Mouse (Mus musculus): ENCODE data around the gene Tiam1.

Tiam1 gene

GRCm38 (mm10) chr16:90143760-90144516, at the start of gene Tiam1:
TSS of gene Tiam1 (minus strand) at chr16:90143769.
- peak; percentile 96 for DNase-seq (ENCODE audit: low read depth, low spot score)

- no peak for DNase-seq (ENCODE audit: low read depth, low spot score)
Observed at GRCm38 (mm10) chr16:90191289-90191688, 47.7 kb upstream of the Tiam1 start.

- DNase-seq (ENCODE audit: low read depth, low spot score): no peak
Observed at GRCm38 (mm10) chr16:90187453-90187852, 43.9 kb upstream of the Tiam1 start.

DNA sequence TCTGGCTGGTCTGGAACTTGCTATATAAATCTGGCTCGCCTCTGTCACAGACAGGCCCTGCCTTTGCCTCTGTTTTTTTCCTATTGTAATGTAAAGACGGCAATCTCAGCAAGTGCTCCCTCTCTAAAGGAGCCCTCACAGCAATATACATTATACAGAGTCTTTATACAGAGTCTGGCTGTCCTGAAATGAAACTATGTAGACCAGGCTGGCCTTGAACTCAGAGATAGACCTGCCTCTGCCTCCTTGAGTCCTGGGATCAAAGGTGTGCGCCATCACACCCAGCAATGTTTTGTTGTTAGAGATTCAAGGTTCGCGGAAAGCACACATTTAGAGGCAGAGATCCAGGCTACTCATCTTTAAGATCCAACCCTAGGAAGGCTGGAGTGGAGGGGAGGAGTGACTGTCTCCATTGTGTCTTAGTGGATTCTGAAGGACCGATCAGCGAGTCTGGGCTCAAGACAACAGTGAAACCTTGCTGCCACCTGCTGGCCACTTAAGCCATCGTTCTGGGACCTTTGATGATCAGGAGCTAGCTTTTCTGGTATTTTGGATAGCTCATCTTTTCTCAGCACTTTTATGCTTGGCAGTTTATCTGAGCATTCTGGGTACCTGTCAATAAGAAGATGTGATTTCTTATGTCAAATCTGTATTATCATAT, 42.5 kb upstream of the Tiam1 start:
- DNase-seq (ENCODE audit: low read depth, low spot score): no peak

GRCm38 (mm10) chr16:90184135-90184534, 40.6 kb upstream of the Tiam1 start:
- no peak for DNase-seq (ENCODE audit: low read depth, low spot score)

GRCm38 (mm10) chr16:90181673-90182072, 38.1 kb upstream of the Tiam1 start:
- DNase-seq (ENCODE audit: low read depth, low spot score): no peak

GRCm38 (mm10) chr16:90180975-90181374, 37.4 kb upstream of the Tiam1 start:
- DNase-seq (ENCODE audit: low read depth, low spot score): no peak

- DNase-seq (ENCODE audit: low read depth, low spot score): no peak
Observed at GRCm38 (mm10) chr16:90179892-90180291, 36.3 kb upstream of the Tiam1 start.

GRCm38 (mm10) chr16:90178404-90178803, 34.8 kb upstream of the Tiam1 start:
- DNase-seq (ENCODE audit: low read depth, low spot score): no peak

DNA sequence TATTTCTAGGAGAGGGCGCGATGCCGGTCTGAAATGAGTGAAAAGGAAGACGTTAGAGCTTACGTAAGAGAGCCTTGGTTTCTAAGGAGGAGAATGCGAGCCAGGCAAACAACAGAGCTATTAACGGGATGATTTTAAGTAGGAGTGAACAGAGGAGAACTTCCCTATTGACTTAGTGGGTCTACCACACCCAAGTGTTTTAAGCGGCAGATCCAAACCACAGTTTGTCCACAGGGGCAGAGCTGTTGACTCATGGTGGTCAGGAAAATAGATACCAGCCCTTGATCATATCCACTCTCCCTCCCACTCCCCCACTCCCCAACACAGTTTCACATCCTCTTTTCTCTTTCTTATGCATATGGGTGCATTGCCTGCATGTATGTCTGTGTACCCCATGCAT, 33.9 kb upstream of the Tiam1 start:
- no peak for DNase-seq (ENCODE audit: low read depth, low spot score)

DNA sequence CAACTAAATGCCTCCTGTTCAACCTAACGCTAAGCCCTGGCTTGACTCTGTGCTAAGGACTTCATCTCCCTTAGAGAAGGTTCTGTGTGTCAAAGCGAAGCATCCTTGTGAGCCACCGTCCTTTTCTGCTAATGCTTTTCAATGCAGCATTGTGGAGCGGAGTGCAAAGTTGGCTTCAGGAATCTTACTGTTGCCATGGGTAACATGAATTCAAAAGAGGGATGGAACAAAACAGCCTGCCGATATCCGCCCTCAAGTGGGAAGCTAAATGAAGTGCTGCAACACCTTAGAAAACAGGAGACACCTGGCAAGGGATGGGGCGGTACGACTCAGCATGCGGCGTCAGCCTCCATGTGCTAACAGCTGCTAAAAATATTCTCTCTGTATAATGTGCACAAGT, 32.9 kb upstream of the Tiam1 start:
- peak; percentile 89 for DNase-seq (ENCODE audit: low read depth, low spot score)

- DNase-seq (ENCODE audit: low read depth, low spot score): no peak
Observed at GRCm38 (mm10) chr16:90171416-90171815, 27.8 kb upstream of the Tiam1 start.

DNA sequence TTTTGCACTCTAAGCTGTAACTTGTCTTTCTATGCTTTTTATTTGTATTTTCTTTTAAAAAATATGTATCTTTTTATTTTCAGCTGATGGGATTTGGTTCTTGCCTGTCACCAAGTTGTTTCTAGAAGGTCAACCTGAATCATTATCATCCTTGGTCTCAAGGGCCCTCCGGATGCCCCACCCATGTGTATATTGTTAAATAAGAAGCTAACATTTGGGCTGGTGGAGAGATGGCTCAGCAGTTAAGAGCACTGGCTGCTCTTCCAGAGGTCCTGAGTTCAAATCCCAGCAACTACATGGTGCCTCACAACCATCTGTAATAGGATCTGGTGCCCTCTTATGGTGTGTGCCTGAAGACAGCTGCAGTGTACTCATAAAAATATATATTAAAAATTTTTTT, 27.1 kb upstream of the Tiam1 start:
- DNase-seq (ENCODE audit: low read depth, low spot score): no peak

GRCm38 (mm10) chr16:90169863-90170630, 26.5 kb upstream of the Tiam1 start:
- peak; percentile 80 for DNase-seq (ENCODE audit: low read depth, low spot score)

DNA sequence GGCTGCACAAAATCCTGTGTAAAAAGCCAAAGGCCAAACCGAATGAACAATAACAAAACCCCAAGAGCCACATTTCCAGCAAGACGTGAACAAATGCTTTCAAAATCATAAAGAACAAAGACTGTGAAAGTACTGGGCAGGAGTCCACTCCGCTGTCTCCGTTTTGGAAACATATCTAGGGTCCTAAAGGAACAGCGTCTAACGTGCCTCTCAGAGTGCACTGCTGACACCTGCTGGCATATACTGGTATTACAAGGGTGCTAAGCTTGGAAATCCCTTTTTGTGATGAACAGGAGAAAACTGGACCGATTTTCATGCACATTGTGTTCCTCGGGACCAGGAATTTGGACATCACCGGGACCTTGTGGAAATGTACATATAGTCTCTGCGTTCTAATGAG, 24.1 kb upstream of the Tiam1 start:
- DNase-seq (ENCODE audit: low read depth, low spot score): peak; percentile 32

DNA sequence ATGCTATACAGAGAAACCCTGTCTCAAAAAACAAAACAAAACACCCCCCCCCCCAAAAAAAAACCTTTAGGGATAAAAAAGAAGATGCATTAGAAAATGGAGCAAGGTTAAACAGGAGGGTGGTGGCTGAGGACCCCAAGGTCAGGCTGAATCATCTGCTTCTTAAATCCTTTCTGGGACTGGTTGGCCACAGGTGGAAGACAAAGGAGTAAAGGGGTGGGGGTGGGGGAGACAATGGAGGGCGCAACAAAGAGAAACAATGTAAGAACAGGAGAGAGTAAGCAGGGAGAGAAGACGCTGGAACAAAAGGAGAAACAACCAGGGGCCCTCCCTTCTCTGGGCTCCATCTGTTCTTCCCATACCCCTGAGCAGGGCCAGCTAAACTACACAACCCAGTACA, 21.9 kb upstream of the Tiam1 start:
- DNase-seq (ENCODE audit: low read depth, low spot score): no peak

DNA sequence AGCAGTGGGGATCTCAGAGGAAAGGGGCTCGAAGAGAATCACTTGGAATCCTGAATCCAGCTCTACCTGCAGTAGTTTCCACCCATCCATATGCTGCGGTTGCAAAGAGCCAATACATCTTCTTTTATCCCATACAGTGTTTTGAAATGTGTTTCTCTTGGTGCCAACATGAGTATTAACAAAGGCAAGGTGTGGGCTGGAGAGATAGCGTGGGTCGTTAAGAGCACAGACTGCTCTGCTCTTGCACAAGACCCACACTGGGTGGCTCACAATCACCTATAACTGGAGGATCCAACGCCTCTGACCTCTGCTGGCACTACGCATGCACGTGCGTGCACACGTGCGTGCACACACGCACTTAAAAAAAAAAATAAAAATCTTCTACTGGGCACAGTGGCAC, 21.4 kb upstream of the Tiam1 start:
- DNase-seq (ENCODE audit: low read depth, low spot score): no peak

- no peak for DNase-seq (ENCODE audit: low read depth, low spot score)
Observed at GRCm38 (mm10) chr16:90155080-90155479, 11.5 kb upstream of the Tiam1 start.

GRCm38 (mm10) chr16:90150820-90151219, 7.3 kb upstream of the Tiam1 start:
- DNase-seq (ENCODE audit: low read depth, low spot score): no peak

GRCm38 (mm10) chr16:90150126-90150525, 6.6 kb upstream of the Tiam1 start:
- no peak for DNase-seq (ENCODE audit: low read depth, low spot score)

- no peak for DNase-seq (ENCODE audit: low read depth, low spot score)
Observed at GRCm38 (mm10) chr16:90149335-90149734, 5.8 kb upstream of the Tiam1 start.

DNA sequence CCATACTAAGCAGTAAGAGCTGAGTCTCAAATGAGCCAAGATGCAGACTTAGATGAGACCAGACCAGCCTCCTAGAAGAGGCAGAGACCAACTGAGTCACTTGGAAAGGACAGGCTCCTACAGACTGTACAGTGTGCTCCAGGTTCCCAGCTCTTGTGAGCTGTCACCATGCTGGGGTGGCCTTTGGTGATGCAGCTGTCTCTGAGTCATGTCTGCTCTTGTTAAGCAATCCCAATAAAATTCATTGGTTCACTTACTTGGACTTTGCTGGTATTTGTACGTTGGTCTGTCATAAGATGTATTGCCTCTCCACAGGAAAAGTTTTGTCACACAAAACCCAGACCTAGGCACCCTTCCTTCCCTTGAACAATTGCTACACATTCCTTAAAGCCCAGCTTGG, 1.7 kb upstream of the Tiam1 start:
- no peak for DNase-seq (ENCODE audit: low read depth, low spot score)

DNA sequence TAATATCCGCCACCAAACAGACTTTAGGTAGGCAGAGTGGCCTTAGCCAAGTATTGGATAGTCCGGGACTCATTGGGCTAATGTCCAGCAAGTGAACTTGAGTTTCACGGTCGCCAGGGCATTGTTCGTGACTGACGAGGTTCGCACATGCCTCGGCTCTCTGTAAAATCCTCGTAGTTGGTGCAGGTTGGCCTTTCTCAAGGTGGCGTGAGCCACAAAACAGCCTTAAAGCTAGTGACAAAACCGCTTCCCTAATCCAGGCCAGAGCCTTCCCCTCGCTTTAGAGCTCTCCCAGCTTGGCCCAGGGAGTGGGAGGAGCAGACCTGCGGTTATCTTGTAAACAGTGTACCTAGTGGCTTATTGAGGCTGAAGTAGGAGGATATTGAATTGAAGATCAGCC, 972 bp upstream of the Tiam1 start:
- DNase-seq (ENCODE audit: low read depth, low spot score): no peak
